Mouse (Mus musculus): ENCODE measurements at regions not wholly inside any gene's neighbourhood (a gene's known extent, or its start where the extent isn't known, plus 50 kb on each side); places are given as distances from the start of the nearest gene placed in this dataset.

- no peak for ATAC-seq (ENCODE audit: low FRiP score)
- Histone ChIP-seq H3K9me3 (replicated peaks) (no peaks in the 10 kb centered on the region), H3K4me3 (no peak overlapping the region), H3K4me1 (no peaks in the 10 kb centered on the region), H3K4me2 (replicated peaks) (no peak overlapping the region), H3K27me3 (no peaks in the 10 kb centered on the region), H3K36me3 (no peaks in the 10 kb centered on the region), H3K27ac (no peak overlapping the region), H3K9ac (no peak overlapping the region)
- WGBS: 68% methylated on average over 2 of the region's 2 CpGs
These were observed 52.8 kb upstream of the Eci2 start for GRCm38 (mm10) chr13:35079685-35080084.

- no peaks in the 10 kb centered on the region for H3K27me3 ChIP-seq
- WGBS: 82% methylated on average over 3 of the region's 3 CpGs
- no peak for ATAC-seq (ENCODE audit: low FRiP score)
- H3K27ac ChIP-seq: no peak overlapping the region
- no peak overlapping the region for H3K4me3 ChIP-seq
- no peaks in the 10 kb centered on the region for H3K36me3 ChIP-seq
- no peak overlapping the region for H3K9ac ChIP-seq
- H3K4me1 ChIP-seq: no peaks in the 10 kb centered on the region
- H3K4me2 ChIP-seq (replicated peaks): no peak overlapping the region
- no peaks in the 10 kb centered on the region for H3K9me3 ChIP-seq (replicated peaks)
These were observed 58.5 kb upstream of the Eci2 start for GRCm38 (mm10) chr13:35085386-35085785.

- H3K9ac ChIP-seq: no peak overlapping the region
- no peaks in the 10 kb centered on the region for H3K27me3 ChIP-seq
- no peak overlapping the region for H3K4me2 ChIP-seq (replicated peaks)
- WGBS: 87% methylated on average over 6 of the region's 6 CpGs
- H3K36me3 ChIP-seq: no peaks in the 10 kb centered on the region
- H3K9me3 ChIP-seq (replicated peaks): no peaks in the 10 kb centered on the region
- ATAC-seq (ENCODE audit: low FRiP score): no peak
- no peak overlapping the region for H3K4me3 ChIP-seq
- H3K4me1 ChIP-seq: no peaks in the 10 kb centered on the region
- H3K27ac ChIP-seq: no peak overlapping the region
These were observed 60.5 kb upstream of the Eci2 start for GRCm38 (mm10) chr13:35087246-35088040.

GRCm38 (mm10) chr13:35091155-35091554 is 64.3 kb upstream of the Eci2 start:
- Histone ChIP-seq H3K4me3 (no peak overlapping the region), H3K4me1 (no peaks in the 10 kb centered on the region), H3K27me3 (no peaks in the 10 kb centered on the region), H3K4me2 (replicated peaks) (no peak overlapping the region), H3K9ac (no peak overlapping the region), H3K27ac (no peak overlapping the region), H3K36me3 (no peaks in the 10 kb centered on the region), H3K9me3 (replicated peaks) (no peaks in the 10 kb centered on the region)
- 88% methylated on average over 3 of the region's 3 CpGs for WGBS
- no peak for ATAC-seq (ENCODE audit: low FRiP score)

- ATAC-seq (ENCODE audit: low FRiP score): no peak
- 43% methylated on average over 1 of the region's 1 CpGs for WGBS
- Histone ChIP-seq H3K4me2 (replicated peaks) (no peak overlapping the region), H3K4me3 (no peak overlapping the region), H3K36me3 (no peaks in the 10 kb centered on the region), H3K9ac (no peak overlapping the region), H3K4me1 (no peaks in the 10 kb centered on the region), H3K27me3 (no peaks in the 10 kb centered on the region), H3K27ac (no peak overlapping the region), H3K9me3 (replicated peaks) (no peaks in the 10 kb centered on the region)
These were observed 92.9 kb upstream of the Eci2 start for GRCm38 (mm10) chr13:35119782-35120181.

- Histone ChIP-seq H3K4me2 (replicated peaks) (no peak overlapping the region), H3K36me3 (no peaks in the 10 kb centered on the region), H3K27ac (no peak overlapping the region), H3K9ac (no peak overlapping the region), H3K9me3 (replicated peaks) (no peaks in the 10 kb centered on the region), H3K27me3 (no peaks in the 10 kb centered on the region), H3K4me1 (no peaks in the 10 kb centered on the region), H3K4me3 (no peak overlapping the region)
- ATAC-seq (ENCODE audit: low FRiP score): no peak
- 50% methylated on average over 2 of the region's 2 CpGs for WGBS
These were observed 102.6 kb upstream of the Eci2 start for GRCm38 (mm10) chr13:35129475-35129874.

GRCm38 (mm10) chr13:35131272-35132185 is 104.6 kb upstream of the Eci2 start:
- no peaks in the 10 kb centered on the region for H3K9me3 ChIP-seq (replicated peaks)
- no peaks in the 10 kb centered on the region for H3K4me1 ChIP-seq
- no peak overlapping the region for H3K27ac ChIP-seq
- 78% methylated on average over 8 of the region's 8 CpGs for WGBS
- no peaks in the 10 kb centered on the region for H3K27me3 ChIP-seq
- H3K9ac ChIP-seq: no peak overlapping the region
- no peak overlapping the region for H3K4me2 ChIP-seq (replicated peaks)
- no peaks in the 10 kb centered on the region for H3K36me3 ChIP-seq
- ATAC-seq (ENCODE audit: low FRiP score): no peak
- no peak overlapping the region for H3K4me3 ChIP-seq

GRCm38 (mm10) chr13:35151629-35152028 is 124.7 kb upstream of the Eci2 start:
- Histone ChIP-seq H3K27ac (no peak overlapping the region), H3K4me1 (no peaks in the 10 kb centered on the region), H3K9me3 (replicated peaks) (no peaks in the 10 kb centered on the region), H3K4me3 (no peak overlapping the region), H3K36me3 (no peaks in the 10 kb centered on the region), H3K4me2 (replicated peaks) (no peak overlapping the region), H3K27me3 (no peaks in the 10 kb centered on the region), H3K9ac (no peak overlapping the region)
- 96% methylated on average over 1 of the region's 1 CpGs for WGBS
- ATAC-seq (ENCODE audit: low FRiP score): no peak

GRCm38 (mm10) chr13:35159456-35159855 is 132.6 kb upstream of the Eci2 start:
- no peak overlapping the region for H3K27ac ChIP-seq
- 88% methylated on average over 3 of the region's 3 CpGs for WGBS
- no peaks in the 10 kb centered on the region for H3K9me3 ChIP-seq (replicated peaks)
- no peak overlapping the region for H3K4me3 ChIP-seq
- H3K4me2 ChIP-seq (replicated peaks): no peak overlapping the region
- H3K4me1 ChIP-seq: 0 out of 2 replicates have a peak, but pooled peaks cover 2% of the 10 kb centered on the region
- H3K36me3 ChIP-seq: no peaks in the 10 kb centered on the region
- no peak overlapping the region for H3K9ac ChIP-seq
- ATAC-seq (ENCODE audit: low FRiP score): no peak
- no peaks in the 10 kb centered on the region for H3K27me3 ChIP-seq

- Histone ChIP-seq H3K9ac (no peak overlapping the region), H3K4me1 (0 out of 2 replicates have a peak, but pooled peaks cover 2% of the 10 kb centered on the region), H3K4me3 (no peak overlapping the region), H3K27ac (no peak overlapping the region), H3K36me3 (no peaks in the 10 kb centered on the region), H3K27me3 (no peaks in the 10 kb centered on the region), H3K9me3 (replicated peaks) (no peaks in the 10 kb centered on the region), H3K4me2 (replicated peaks) (no peak overlapping the region)
- 29% methylated on average over 2 of the region's 2 CpGs for WGBS
- ATAC-seq (ENCODE audit: low FRiP score): no peak
These were observed 133.9 kb upstream of the Eci2 start for GRCm38 (mm10) chr13:35160767-35161166.

- Histone ChIP-seq H3K36me3 (no peaks in the 10 kb centered on the region), H3K9me3 (replicated peaks) (no peaks in the 10 kb centered on the region), H3K4me1 (no peaks in the 10 kb centered on the region), H3K27me3 (no peaks in the 10 kb centered on the region), H3K9ac (no peak overlapping the region), H3K4me2 (replicated peaks) (no peak overlapping the region), H3K27ac (no peak overlapping the region), H3K4me3 (no peak overlapping the region)
- no peak for ATAC-seq (ENCODE audit: low FRiP score)
- 57% methylated on average over 5 of the region's 5 CpGs for WGBS
These were observed 139.2 kb upstream of the Eci2 start for GRCm38 (mm10) chr13:35166080-35166479.

- Histone ChIP-seq H3K4me3 (no peak overlapping the region), H3K4me1 (no peaks in the 10 kb centered on the region), H3K36me3 (no peaks in the 10 kb centered on the region), H3K27ac (no peak overlapping the region), H3K9me3 (replicated peaks) (no peaks in the 10 kb centered on the region), H3K27me3 (no peaks in the 10 kb centered on the region), H3K9ac (no peak overlapping the region), H3K4me2 (replicated peaks) (no peak overlapping the region)
- no peak for ATAC-seq (ENCODE audit: low FRiP score)
- 85% methylated on average over 8 of the region's 8 CpGs for WGBS
These were observed 140.1 kb upstream of the Eci2 start for GRCm38 (mm10) chr13:35166831-35167541.
